Mouse (Mus musculus) lung, adult 2 months (tissue): Measurements from ENCODE around the gene Rad9a.

Experiments
- CTCF ChIP-seq: fragments of 200-500 bp; IDR thresholded peaks from 2 replicates; pipeline ENCODE4 v1.5.1; 2011; ENCODE audit warnings: mild to moderate bottlenecking, low read length, control low read depth; ENCODE audit not compliant: insufficient read depth
- POLR2A ChIP-seq: fragments of 200-500 bp; IDR thresholded peaks from 2 replicates; pipeline ENCODE4 v1.6.1; 2011; ENCODE audit warnings: low read depth, mild to moderate bottlenecking, control low read depth, low read length, borderline replicate concordance; ENCODE audit errors: extremely low read depth

- no peak for TF ChIP-seq POLR2A
- no peak for TF ChIP-seq CTCF
These were observed 50.6 kb downstream of the Rad9a start for GRCm38 (mm10) chr19:4150567-4151487.
